Mouse (Mus musculus): ENCODE data around the gene Ffar1.

- TF ChIP-seq CTCF (IDR thresholded peaks at IDR 0.05; ENCODE audit: borderline replicate concordance, insufficient read depth, low read depth, low read length) (no peak), POLR2A (IDR thresholded peaks at IDR 0.05; ENCODE audit: borderline replicate concordance, insufficient read depth, low read length) (no peak)
These were observed 40.4 kb downstream of the Ffar1 start for GRCm38 (mm10) chr7:30820854-30821445.
